Mouse (Mus musculus) ES-E14 (cell line): ENCODE results near the gene Spint5. TPM values are rescaled to one million over a fixed set of nuclear protein-coding genes. Genes with fewer than 3 reads are reported as not detected.

Experiments used
- DNase-seq: peaks from one replicate; pipeline ENCODE4 v3.0.0-alpha.2; 2013; ENCODE audit warnings: low read depth, low spot score
- H3K27ac ChIP-seq: 2 replicates; pipeline ENCODE4 v1.5.1; 2012; ENCODE audit warnings: low read depth, mild to moderate bottlenecking, low read length, moderate library complexity, mixed read lengths; ENCODE audit not compliant: poor library complexity, insufficient read depth, severe bottlenecking
- H3K36me3 ChIP-seq: 2 replicates; pipeline ENCODE4 v1.6.1; 2012; ENCODE audit warnings: mild to moderate bottlenecking, low read length, moderate library complexity, mixed read lengths; ENCODE audit not compliant: control insufficient read depth, poor library complexity, insufficient read depth, severe bottlenecking
- H3K4me1 ChIP-seq, 2 experiments: fragments of 150-350 bp in 1 of 2; sonication (generic) in 1 of 2; 2 replicates each; pipeline ENCODE4 v1.6.1; 2012; ENCODE audit warnings: low read length in 2 of 2, mild to moderate bottlenecking in 1 of 2, mixed read lengths in 1 of 2; ENCODE audit not compliant: control insufficient read depth in 2 of 2, insufficient read depth in 2 of 2, poor library complexity in 1 of 2
- H3K4me3 ChIP-seq, 2 experiments: fragments of 150-350 bp in 1 of 2; sonication (generic) in 1 of 2; 2 replicates each; pipeline ENCODE4 v1.5.1; 2012; ENCODE audit warnings: low read length in 2 of 2, low read depth in 1 of 2, mild to moderate bottlenecking in 1 of 2, mixed read lengths in 1 of 2; ENCODE audit not compliant: insufficient read depth in 1 of 2, poor library complexity in 1 of 2, severe bottlenecking in 1 of 2
- H3K9ac ChIP-seq: 2 replicates; pipeline ENCODE4 v1.6.1; 2012; ENCODE audit warnings: low read depth, mild to moderate bottlenecking, low read length, mixed read lengths; ENCODE audit not compliant: poor library complexity, insufficient read depth, severe bottlenecking
- H3K9me3 ChIP-seq: fragments of 150-350 bp; sonication (generic); 2 replicates; pipeline ENCODE4 v1.6.1; 2012; ENCODE audit warnings: low read depth, mild to moderate bottlenecking, low read length; ENCODE audit not compliant: control insufficient read depth, insufficient read depth
- CHD2 ChIP-seq: IDR thresholded peaks from 2 replicates; pipeline ENCODE4 v1.6.1; 2014; ENCODE audit warnings: mild to moderate bottlenecking, low read depth, low read length, inconsistent platforms
- HCFC1 ChIP-seq: IDR thresholded peaks from 2 replicates; pipeline ENCODE4 v1.6.1; 2012; ENCODE audit warnings: low read length, inconsistent platforms, borderline replicate concordance; ENCODE audit not compliant: insufficient read depth
- MAFK ChIP-seq: IDR thresholded peaks from 2 replicates; pipeline ENCODE4 v1.6.1; 2014; ENCODE audit warnings: mild to moderate bottlenecking, low read depth, low read length, inconsistent platforms; ENCODE audit not compliant: insufficient read depth
- ZC3H11A ChIP-seq: IDR thresholded peaks from 2 replicates; pipeline ENCODE4 v1.6.1; 2012; ENCODE audit warnings: low read depth, mild to moderate bottlenecking, inconsistent platforms, low read length, borderline replicate concordance
- ZNF384 ChIP-seq: IDR thresholded peaks from 2 replicates; pipeline ENCODE4 v1.6.1; 2012; ENCODE audit warnings: low read depth, low read length, inconsistent platforms
- in situ Hi-C, 2 experiments: fragments of 600-800 bp; cut with MboI; formaldehyde crosslinking; loops; one replicate each; pipeline ENCODE4 v1.15.1; 2025; ENCODE audit warnings: low sequenced_read_pairs in 2 of 2, inconsistent platforms in 1 of 2; ENCODE audit not compliant: unreplicated experiment in 2 of 2
- total RNA-seq: library from RNA; depleted of rRNA; stranded (reverse); fragments of 300-350 nt; gene quantifications from 2 replicates; pipeline ENCODE4 v1.2.3, GENCODE M21; 2012; rRNA removed

The Spint5 gene
- total RNA-seq, 1 experiment: 6.6 TPM

GRCm38 (mm10) chr2:164762593-164762992 lies 47.5 kb downstream of the Spint5 start:
- TF ChIP-seq CHD2 (no peak), ZNF384 (no peak), ZC3H11A (no peak), HCFC1 (no peak), MAFK (no peak)
- Histone ChIP-seq H3K36me3 (peaks cover 71% of the 10 kb centered on the region), H3K27ac (no peak overlapping the region), H3K4me1 (peaks cover 2 to 3% of the 10 kb centered on the region in 2 experiments; a peak in 2 of 4 replicates), H3K9ac (no peak overlapping the region), H3K9me3 (no peaks in the 10 kb centered on the region), H3K4me3 (no peak overlapping the region)
- in situ Hi-C loops: no loop called here
- DNase-seq: no peak

DNA sequence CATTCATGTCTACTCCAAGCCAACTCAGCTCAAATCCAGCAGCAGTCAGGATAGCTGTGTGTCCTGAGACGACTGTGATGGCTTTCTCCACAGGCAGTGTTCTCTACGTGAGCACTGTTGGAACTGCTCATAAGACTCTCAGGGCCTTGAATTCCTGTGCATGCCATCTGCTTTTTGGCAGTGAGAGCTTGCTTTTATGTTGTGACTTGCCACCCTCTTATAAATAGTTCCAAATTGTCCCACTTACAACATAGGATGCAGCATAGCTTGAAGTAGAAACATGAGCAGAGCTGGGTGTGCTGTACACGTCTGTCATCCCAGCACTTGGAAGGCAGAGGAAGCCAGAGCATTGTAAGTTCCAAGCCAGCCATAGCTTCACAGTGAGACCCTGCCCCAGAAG lies 50.7 kb downstream of the Spint5 start:
- no peak for DNase-seq
- no peak for TF ChIP-seq MAFK
- no peak for TF ChIP-seq HCFC1
- no peak for TF ChIP-seq CHD2
- TF ChIP-seq ZNF384: no peak
- TF ChIP-seq ZC3H11A: no peak
- H3K36me3 ChIP-seq: peaks cover 59% of the 10 kb centered on the region
- no peak overlapping the region for H3K4me3 ChIP-seq
- no peak overlapping the region for H3K27ac ChIP-seq
- H3K9ac ChIP-seq: no peak overlapping the region
- in situ Hi-C loops: no loop called here
- H3K9me3 ChIP-seq: no peaks in the 10 kb centered on the region
- H3K4me1 ChIP-seq: peaks cover 2 to 3% of the 10 kb centered on the region in 2 experiments; a peak in 1 of 4 replicates

Other genes starting within 250 kb of the Spint5 start
- gene Trp53tg5, start 241.6 kb upstream of the Spint5 start, total RNA-seq: 0.22 and 0.26 TPM in 2 replicates
- gene Dbndd2, start 229.2 kb upstream of the Spint5 start, total RNA-seq: 2.9 and 4.2 TPM in 2 replicates
- 57.2 and 97.3 TPM in 2 replicates for gene Pigt, start 217.8 kb upstream of the Spint5 start, total RNA-seq
- gene Wfdc2, start 152.9 kb upstream of the Spint5 start, total RNA-seq: 41.5 and 58.4 TPM in 2 replicates
- not detected in 2 replicates for gene Spint3, start 141.8 kb upstream of the Spint5 start, total RNA-seq
- not detected in 2 replicates for gene Wfdc6a, start 129.9 kb upstream of the Spint5 start, total RNA-seq
- not detected in 2 replicates for gene Eppin, start 121.7 kb upstream of the Spint5 start, total RNA-seq
- gene Wfdc6b, start 101.8 kb upstream of the Spint5 start, total RNA-seq: not detected in 2 replicates
- not detected in 2 replicates for gene Wfdc8, start 101.7 kb upstream of the Spint5 start, total RNA-seq
- not detected in 2 replicates for gene Wfdc16, start 76.5 kb upstream of the Spint5 start, total RNA-seq
- 0.98 and 3.1 TPM in 2 replicates for gene Wfdc10, start 59.3 kb upstream of the Spint5 start, total RNA-seq
- gene Wfdc9, start 58.7 kb upstream of the Spint5 start, total RNA-seq: not detected in 2 replicates
- gene Wfdc11, start 41.2 kb upstream of the Spint5 start, total RNA-seq: not detected in 2 replicates
- gene Wfdc13, start 30.2 kb upstream of the Spint5 start, total RNA-seq: not detected in 2 replicates
- not detected in 2 replicates for gene Spint4, start 16.8 kb upstream of the Spint5 start, total RNA-seq
- 0.18 and 0.58 TPM in 2 replicates for gene Wfdc3, start 30.6 kb downstream of the Spint5 start, total RNA-seq
- gene Dnttip1, start 30.7 kb downstream of the Spint5 start, total RNA-seq: 13.3 and 15.1 TPM in 2 replicates
- 117 and 159 TPM in 2 replicates for gene Ube2c, start 54.6 kb downstream of the Spint5 start, total RNA-seq
- 1.5 and 1.7 TPM in 2 replicates for gene Tnnc2, start 64.7 kb downstream of the Spint5 start, total RNA-seq
- gene Snx21, start 70.5 kb downstream of the Spint5 start, total RNA-seq: 5.5 and 7.0 TPM in 2 replicates
- 46.4 and 54.7 TPM in 2 replicates for gene Acot8, start 89.6 kb downstream of the Spint5 start, total RNA-seq
- gene Zswim3, start 89.8 kb downstream of the Spint5 start, total RNA-seq: 6.4 and 7.0 TPM in 2 replicates
- 21.5 and 22.6 TPM in 2 replicates for gene Zswim1, start 107.4 kb downstream of the Spint5 start, total RNA-seq
- gene Spata25, start 113.2 kb downstream of the Spint5 start, total RNA-seq: 0.95 and 1.1 TPM in 2 replicates
- gene Ctsa, start 117.6 kb downstream of the Spint5 start, total RNA-seq: 103 and 216 TPM in 2 replicates
- gene Neurl2, start 118.2 kb downstream of the Spint5 start, total RNA-seq: 3.6 TPM in 2 replicates
- 56.1 and 117 TPM in 2 replicates for gene Pltp, start 142.4 kb downstream of the Spint5 start, total RNA-seq
- gene Pcif1, start 164.0 kb downstream of the Spint5 start, total RNA-seq: 30.4 and 39.5 TPM in 2 replicates
- gene Zfp335, start 196.5 kb downstream of the Spint5 start, total RNA-seq: 18.5 and 22.4 TPM in 2 replicates
- 5.8 and 7.0 TPM in 2 replicates for gene Mmp9, start 225.5 kb downstream of the Spint5 start, total RNA-seq
- 1.7 and 2.0 TPM in 2 replicates for gene Slc12a5, start 245.5 kb downstream of the Spint5 start, total RNA-seq